Mouse (Mus musculus): ENCODE measurements around the gene Lef1.

DNA sequence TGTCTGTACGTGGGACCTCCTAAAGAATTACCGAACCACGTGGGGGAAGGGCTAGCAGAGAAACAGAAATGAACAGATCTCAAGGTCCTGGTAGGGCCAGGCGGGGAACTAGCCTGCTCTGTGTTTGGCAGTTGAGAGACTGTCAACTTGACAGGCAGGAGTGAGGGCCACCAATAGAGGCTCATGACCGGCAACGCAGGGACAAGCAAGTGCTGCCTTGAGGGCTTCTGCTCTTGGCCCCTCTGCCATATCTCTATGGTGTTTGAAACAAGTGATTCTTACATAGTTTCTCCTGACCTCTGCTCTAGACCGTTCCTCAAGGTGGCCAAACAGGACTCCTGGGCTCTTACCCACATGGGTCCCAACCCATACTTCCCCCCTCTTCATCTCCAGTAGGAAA lies 141.3 kb downstream of the Lef1 start:
- TF ChIP-seq CTCF (IDR thresholded peaks at IDR 0.05; ENCODE audit: insufficient read depth, low read length): no peak
- TF ChIP-seq POLR2A (IDR thresholded peaks at IDR 0.05; ENCODE audit: borderline replicate concordance, extremely low read depth, low read depth, low read length): no peak
